Mouse (Mus musculus) bone marrow, adult 2 months (tissue): ENCODE measurements at regions not wholly inside any gene's neighbourhood (a gene's known extent, or its start where the extent isn't known, plus 50 kb on each side); places are given as distances from the start of the nearest gene placed in this dataset.

Experiments used
- CTCF ChIP-seq: fragments of 200-500 bp; IDR thresholded peaks from 2 replicates; pipeline ENCODE4 v1.5.1; 2011; ENCODE audit warnings: low read length, control low read depth; ENCODE audit not compliant: control insufficient read depth, insufficient read depth
- POLR2A ChIP-seq: fragments of 200-500 bp; IDR thresholded peaks from 2 replicates; pipeline ENCODE4 v1.6.1; 2011; ENCODE audit warnings: low read depth, mild to moderate bottlenecking, control low read depth, low read length, borderline replicate concordance; ENCODE audit not compliant: control insufficient read depth

DNA sequence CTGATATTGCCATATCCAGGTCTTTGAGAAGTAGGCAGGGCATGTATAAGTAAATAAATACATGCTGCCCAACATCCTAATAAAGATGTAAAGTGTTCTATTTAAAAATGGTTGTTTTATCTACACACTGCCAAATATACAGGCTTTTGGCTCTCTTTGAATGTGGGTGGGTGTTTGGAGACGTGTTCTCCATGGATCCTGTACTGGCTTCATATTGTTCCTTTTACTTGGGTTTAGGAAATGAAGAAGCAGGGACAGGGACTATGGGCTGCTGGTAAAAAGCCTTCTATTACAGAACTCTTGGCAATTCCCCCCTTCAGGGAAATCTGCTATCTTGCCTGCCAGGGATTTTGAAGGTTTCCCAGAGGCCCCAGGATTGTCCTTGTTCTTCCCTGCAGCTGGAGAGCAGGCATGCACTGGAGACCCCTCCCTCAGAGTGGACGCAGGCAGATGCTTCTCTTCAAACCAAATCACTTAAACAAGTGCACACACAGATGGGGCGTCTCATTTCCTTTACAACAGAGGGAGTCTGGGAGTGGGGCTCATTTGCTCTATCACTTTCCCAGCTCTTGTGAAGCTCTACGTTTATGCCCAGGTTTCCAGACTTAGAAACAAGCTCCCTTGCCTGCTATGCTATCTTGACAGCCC lies 502.6 kb upstream of the Nrp1 start:
- TF ChIP-seq CTCF (no peak), POLR2A (no peak)
